In genomic region chr6:146978691-146979114, GRCm38 (mm10) we compare ENCODE assay signal across 9 mouse cellular contexts. TPM values are rescaled to one million over a fixed set of nuclear protein-coding genes. Genes with fewer than 3 reads are reported as not detected.
DNase-seq lines count a peak whose midpoint lies in the region; ATAC-seq and TF ChIP-seq lines count a peak whose summit lies in the region.
"Had no signal": no experiment of that assay in that cellular context is flagged by ENCODE, and none has a peak within 500 bp of the region (broad histone marks: within the 10 kb centered on the region; RNA-seq: fewer than 3 reads in every experiment).

No protein-coding gene starts in this region.

- H3K9ac ChIP-seq in kidney, postnatal 0 days (ENCODE audit: low read depth, low read length), result no peak overlapping the region
- no peak overlapping the region for H3K9ac ChIP-seq in stomach, postnatal 0 days (ENCODE audit: low read length)

- H3K27me3 ChIP-seq in kidney, postnatal 0 days (ENCODE audit: insufficient read depth, low read length), result no peaks in the 10 kb centered on the region
- H3K27me3 ChIP-seq in stomach, postnatal 0 days (ENCODE audit: control insufficient read depth, insufficient read depth, low read length), result no peaks in the 10 kb centered on the region

- no peaks in the 10 kb centered on the region for H3K9me3 ChIP-seq in kidney, postnatal 0 days (replicated peaks; ENCODE audit: low read length)
- H3K9me3 ChIP-seq in stomach, postnatal 0 days (ENCODE audit: control insufficient read depth, low read length), result no peaks in the 10 kb centered on the region

- WGBS in kidney, postnatal 0 days, result 51% methylated on average over 5 of the region's 5 CpGs
- WGBS in stomach, postnatal 0 days, result 31% methylated on average over 5 of the region's 5 CpGs

- no peak for TF ChIP-seq EP300 in stomach, postnatal 0 days (optimal IDR thresholded peaks at IDR 0.05)

- peak; percentile 19; the same call in 1 of the 2 replicates for ATAC-seq in kidney, postnatal 0 days (replicated peaks; ENCODE audit: low FRiP score, low read depth)
- ATAC-seq in stomach, postnatal 0 days (ENCODE audit: low FRiP score, low TSS enrichment), result peak; percentile 19; the same call in 1 of the 2 replicates
- ATAC-seq in erythroblast, adult 5-6 weeks (replicated peaks; ENCODE audit: low FRiP score, poor library complexity, severe bottlenecking), result no peak

- peaks cover 15% of the 10 kb centered on the region; the same call in 1 of the 2 replicates for H3K36me3 ChIP-seq in kidney, postnatal 0 days (ENCODE audit: insufficient read depth, low read length)
- H3K36me3 ChIP-seq in stomach, postnatal 0 days (ENCODE audit: control insufficient read depth, insufficient read depth, low read length), result no peaks in the 10 kb centered on the region

- no peak overlapping the region for H3K4me2 ChIP-seq in kidney, postnatal 0 days (ENCODE audit: low read length)
- no peak overlapping the region for H3K4me2 ChIP-seq in stomach, postnatal 0 days (replicated peaks; ENCODE audit: low read depth)

- 0 out of 2 replicates have a peak, but pooled peaks cover 11% of the 10 kb centered on the region for H3K4me1 ChIP-seq in kidney, postnatal 0 days (replicated peaks; ENCODE audit: insufficient read depth, low read length)
- H3K4me1 ChIP-seq in stomach, postnatal 0 days (replicated peaks; ENCODE audit: control insufficient read depth, insufficient read depth), result no peaks in the 10 kb centered on the region; the same call in 1 of the 2 replicates

- H3K27ac ChIP-seq in kidney, postnatal 0 days, result peak overlapping the region; percentile 82; the same call in 1 of the 2 replicates
- no peak overlapping the region; the same call in 1 of the 2 replicates for H3K27ac ChIP-seq in stomach, postnatal 0 days (replicated peaks)

- DNase-seq in embryo, embryonic 10 days (ENCODE audit: low spot score), result peak; percentile 45
- no peak for DNase-seq in embryo, embryonic 9.5 days (ENCODE audit: extremely low spot score)
- DNase-seq in testis, postnatal 10 days (ENCODE audit: low spot score), result peak; percentile 28
- DNase-seq in testis, postnatal 14 days (ENCODE audit: low spot score), result no peak
- peak; percentile 66 for DNase-seq in kidney, postnatal 0 days (ENCODE audit: low spot score)
- DNase-seq in stomach, postnatal 0 days (ENCODE audit: low spot score), result no peak
- DNase-seq in layer of hippocampus, postnatal 36 days, result no peak

- no peak overlapping the region for H3K4me3 ChIP-seq in kidney, postnatal 0 days (replicated peaks; ENCODE audit: low read depth, low read length)
- H3K4me3 ChIP-seq in stomach, postnatal 0 days (ENCODE audit: low read depth, low read length), result no peak overlapping the region

- TF ChIP-seq CTCF in kidney, postnatal 0 days (IDR thresholded peaks at IDR 0.05; ENCODE audit: low read depth), result peak; percentile 71
- peak; percentile 74 for TF ChIP-seq CTCF in stomach, postnatal 0 days (IDR thresholded peaks at IDR 0.05; ENCODE audit: low read depth)

RNA-seq across cellular contexts. Expression of gene 1700034J05Rik, which starts 24.5 kb away (rescaled TPM):
- polyA plus RNA-seq in kidney, postnatal 0 days (2015; fragmentation: Nextera tagmentation; extraction: Ambion mirVana), result 0.09 TPM in 1 of 2 replicates, not detected in the other
- 0.11 TPM in 1 of 2 replicates, not detected in the other for polyA plus RNA-seq in stomach, postnatal 0 days (2015; fragmentation: Nextera tagmentation; extraction: Ambion mirVana)
- not detected in 2 replicates for total RNA-seq in erythroblast, adult 5-6 weeks (2015; ENCODE audit: low replicate concordance)
- total RNA-seq in erythroblast, adult 5-6 weeks (2017; ENCODE audit: low replicate concordance), result not detected in 2 replicates
- total RNA-seq in layer of hippocampus, postnatal 36 days (2021), result not detected
- polyA plus RNA-seq: large intestine, adult 2 months had no signal

RNA-seq across cellular contexts. Expression of gene Rep15, which starts 53.7 kb away (rescaled TPM):
- 0.70 and 0.84 TPM in 2 replicates for polyA plus RNA-seq in kidney, postnatal 0 days (2015; fragmentation: Nextera tagmentation; extraction: Ambion mirVana)
- polyA plus RNA-seq in stomach, postnatal 0 days (2015; fragmentation: Nextera tagmentation; extraction: Ambion mirVana), result 173 and 196 TPM in 2 replicates
- total RNA-seq in erythroblast, adult 5-6 weeks (2015; ENCODE audit: low replicate concordance), result 0.63 TPM in 1 of 2 replicates, not detected in the other
- total RNA-seq in erythroblast, adult 5-6 weeks (2017; ENCODE audit: low replicate concordance), result 0.28 TPM in 1 of 2 replicates, not detected in the other
- total RNA-seq in layer of hippocampus, postnatal 36 days (2021), result 1 to 10 TPM; 1.6 to 1.9 TPM

Comparison
In these comparisons a context has a peak if more than half of its experiments do, and no peak if none do; other contexts are left out.
1. DNase-seq: peak in embryo, embryonic 10 days (single experiment), testis, postnatal 10 days (single experiment) and kidney, postnatal 0 days (single experiment); none in embryo, embryonic 9.5 days (single experiment), testis, postnatal 14 days (single experiment), stomach, postnatal 0 days (single experiment) and layer of hippocampus, postnatal 36 days (0 of 2).